18 mouse cellular contexts compared by ENCODE assay signal in genomic region chr19:56701404-56702033, GRCm38 (mm10). TPM values are rescaled to one million over a fixed set of nuclear protein-coding genes. Genes with fewer than 3 reads are reported as not detected.
DNase-seq lines count a peak whose midpoint lies in the region; ATAC-seq lines count a peak whose summit lies in the region.
"Had no signal": no experiment of that assay in that cellular context is flagged by ENCODE, and none has a peak within 500 bp of the region (broad histone marks: within the 10 kb centered on the region; RNA-seq: fewer than 3 reads in every experiment).

No protein-coding gene starts in this region.

- intact Hi-C loops in left cerebral cortex, postnatal 4 days (cut with DNase I): no loop called here
- intact Hi-C loops in left cerebral cortex, postnatal 25 days (cut with DNase I): no loop called here

- no peaks in the 10 kb centered on the region for H3K36me3 ChIP-seq in heart, embryonic 13.5 days
- H3K36me3 ChIP-seq: forebrain, embryonic 15.5 days; stomach, embryonic 15.5 days had no signal

- WGBS in heart, embryonic 13.5 days: 63% methylated on average over 8 of the region's 8 CpGs

- peak overlapping the region; percentile 49; the same call in 1 of the 2 replicates for H3K27ac ChIP-seq in heart, embryonic 13.5 days (replicated peaks)
- H3K27ac ChIP-seq: forebrain, embryonic 15.5 days; liver, embryonic 14.5 days; stomach, embryonic 15.5 days had no signal

- H3K4me2 ChIP-seq in heart, embryonic 13.5 days: peak overlapping the region; percentile 38; the same call in 1 of the 2 replicates
- H3K4me2 ChIP-seq: forebrain, embryonic 15.5 days; stomach, embryonic 15.5 days had no signal

- H3K27me3 ChIP-seq in heart, embryonic 13.5 days (replicated peaks): no peaks in the 10 kb centered on the region
- H3K27me3 ChIP-seq: forebrain, embryonic 15.5 days; stomach, embryonic 15.5 days had no signal

- no peak overlapping the region for H3K4me3 ChIP-seq in heart, embryonic 13.5 days
- H3K4me3 ChIP-seq: forebrain, embryonic 15.5 days; stomach, embryonic 15.5 days had no signal

- ATAC-seq in heart, embryonic 13.5 days (ENCODE audit: extremely low read depth, insufficient number of reproducible peaks, low FRiP score, low TSS enrichment): no peak
- ATAC-seq: CD4-positive, CD25-positive, alpha-beta regulatory T cell, adult 4 months; forebrain, embryonic 15.5 days; lung, postnatal 0 days had no signal

- no peaks in the 10 kb centered on the region for H3K9me3 ChIP-seq in heart, embryonic 13.5 days
- H3K9me3 ChIP-seq: forebrain, embryonic 15.5 days; stomach, embryonic 15.5 days had no signal

- H3K4me1 ChIP-seq in heart, embryonic 13.5 days: peaks cover 53% of the 10 kb centered on the region

- DNase-seq in heart, adult 11 months: no peak
- peak; percentile 56 for DNase-seq in left cerebral cortex, postnatal 4 days
- DNase-seq in left cerebral cortex, postnatal 25 days (ENCODE audit: low spot score in 2 of 2): no peak
- peak; percentile 27 to 59 for DNase-seq in adrenal gland, postnatal 36 days
- peak; percentile 37 to 56 for DNase-seq in cerebellum, postnatal 25 days
- DNase-seq in left cerebral cortex, adult 8-10 months (ENCODE audit: low spot score in 2 of 2): no peak
- DNase-seq: kidney, adult 8-10 months; layer of hippocampus, postnatal 36 days; right cerebral cortex, adult 18-20 months; spleen, adult 18-20 months had no signal

- H3K9ac ChIP-seq in heart, embryonic 13.5 days: no peak overlapping the region
- H3K9ac ChIP-seq: forebrain, embryonic 15.5 days; liver, embryonic 14.5 days; stomach, embryonic 15.5 days had no signal

RNA-seq across cellular contexts. Expression of gene Adrb1, which starts 20.5 kb away (rescaled TPM):
- polyA plus RNA-seq in heart, embryonic 13.5 days (2015; fragmentation: Nextera tagmentation; extraction: Ambion mirVana): 2.9 and 3.0 TPM in 2 replicates
- total RNA-seq in left cerebral cortex, postnatal 4 days (2021): 10 to 100 TPM; 10.4 to 12.2 TPM
- total RNA-seq in left cerebral cortex, postnatal 25 days (2021): 10 to 100 TPM; 45.1 to 48.1 TPM
- 1 to 10 TPM; 2.9 to 4.1 TPM for total RNA-seq in adrenal gland, postnatal 36 days (2021)
- 10 to 100 TPM; 31.2 to 37.7 (median 35.3) TPM for total RNA-seq in left cerebral cortex, adult 8-10 months (2022)
- total RNA-seq: gastrocnemius, adult 18-20 months; MEL had no signal
- polyA plus RNA-seq: CD4-positive, CD25-positive, alpha-beta regulatory T cell, adult 4 months had no signal

Comparison
In these comparisons a context has a peak if more than half of its experiments do, and no peak if none do; other contexts are left out.
1. DNase-seq: peak in left cerebral cortex, postnatal 4 days (single experiment), adrenal gland, postnatal 36 days (2 of 2) and cerebellum, postnatal 25 days (2 of 2); none in heart, adult 11 months (single experiment), left cerebral cortex, postnatal 25 days (0 of 2) and left cerebral cortex, adult 8-10 months (0 of 2).